In genomic region chr5:137885894-137886293, GRCm38 (mm10) we compare ENCODE assay signal across 9 mouse cellular contexts. TPM values are rescaled to one million over a fixed set of nuclear protein-coding genes. Genes with fewer than 3 reads are reported as not detected.
A peak's percentile ranks its signal among the peaks of the same experiment; 100 is the strongest.
DNase-seq lines count a peak whose midpoint lies in the region; ATAC-seq and TF ChIP-seq lines count a peak whose summit lies in the region.
"Had no signal": no experiment of that assay in that cellular context is flagged by ENCODE, and none has a peak within 500 bp of the region (broad histone marks: within the 10 kb centered on the region; RNA-seq: fewer than 3 reads in every experiment).

No protein-coding gene starts in this region.

- no peak overlapping the region for H3K4me3 ChIP-seq in forebrain, embryonic 14.5 days (ENCODE audit: low read depth, low read length)
- no peak overlapping the region for H3K4me3 ChIP-seq in forebrain, embryonic 15.5 days
- H3K4me3 ChIP-seq in thymus, adult 2 months (ENCODE audit: control insufficient read depth, insufficient read depth, low read length), result no peak overlapping the region
- H3K4me3 ChIP-seq in intestine, embryonic 16.5 days (ENCODE audit: low read length), result no peak overlapping the region

- ATAC-seq in forebrain, embryonic 14.5 days, result no peak
- no peak for ATAC-seq in forebrain, embryonic 15.5 days (replicated peaks)
- ATAC-seq in intestine, embryonic 16.5 days, result peak; percentile 69

- no peak overlapping the region for H3K27ac ChIP-seq in forebrain, embryonic 14.5 days (ENCODE audit: low read depth, low read length)
- H3K27ac ChIP-seq in forebrain, embryonic 15.5 days (replicated peaks), result no peak overlapping the region
- H3K27ac ChIP-seq in thymus, adult 2 months (ENCODE audit: control insufficient read depth, insufficient read depth, low read length), result no peak overlapping the region
- H3K27ac ChIP-seq in intestine, embryonic 16.5 days (ENCODE audit: low read length), result no peak overlapping the region

- no peaks in the 10 kb centered on the region for H3K27me3 ChIP-seq in forebrain, embryonic 14.5 days (replicated peaks; ENCODE audit: control insufficient read depth, insufficient read depth, low read length)
- H3K27me3 ChIP-seq in forebrain, embryonic 15.5 days, result no peaks in the 10 kb centered on the region
- no peaks in the 10 kb centered on the region for H3K27me3 ChIP-seq in thymus, adult 2 months (ENCODE audit: control insufficient read depth, insufficient read depth, low read length)
- H3K27me3 ChIP-seq in intestine, embryonic 16.5 days (replicated peaks; ENCODE audit: control insufficient read depth, insufficient read depth, low read length), result no peaks in the 10 kb centered on the region

- H3K36me3 ChIP-seq in forebrain, embryonic 14.5 days (ENCODE audit: control insufficient read depth, insufficient read depth, low read length), result no peaks in the 10 kb centered on the region
- H3K36me3 ChIP-seq in forebrain, embryonic 15.5 days, result no peaks in the 10 kb centered on the region
- H3K36me3 ChIP-seq in thymus, adult 2 months (ENCODE audit: control insufficient read depth, insufficient read depth, low read length), result no peaks in the 10 kb centered on the region
- no peaks in the 10 kb centered on the region for H3K36me3 ChIP-seq in intestine, embryonic 16.5 days (ENCODE audit: control insufficient read depth, insufficient read depth, low read length)

- intact Hi-C loops in left cerebral cortex, postnatal 36 days (cut with DNase I), result loop anchor here (5.0 kb wide), 2 partner anchors 86 to 271 kb away; partner anchors contain the start of gene Zfp113

- TF ChIP-seq POLR2A in thymus, adult 2 months (IDR thresholded peaks at IDR 0.05; ENCODE audit: control insufficient read depth, extremely low read depth, insufficient read depth, low read length, poor library complexity), result no peak

- 20% methylated on average over 2 of the region's 2 CpGs for WGBS in forebrain, embryonic 14.5 days
- 12% methylated on average over 2 of the region's 2 CpGs for WGBS in forebrain, embryonic 15.5 days
- 3% methylated on average over 2 of the region's 2 CpGs for WGBS in thymus, adult 2 months
- 4% methylated on average over 2 of the region's 2 CpGs for WGBS in intestine, embryonic 16.5 days

- peak; percentile 68 for DNase-seq in forebrain, embryonic 14.5 days (ENCODE audit: low spot score)
- peak; percentile 31 for DNase-seq in thymus, adult 2 months
- no peak for DNase-seq in thymus, adult 18-20 months
- peak; percentile 26 to 63 for DNase-seq in cerebellum, postnatal 25 days
- DNase-seq in left cerebral cortex, postnatal 36 days (ENCODE audit: low spot score in 2 of 2), result peak; percentile 6 to 43
- DNase-seq in retina, embryonic 14.5 days (ENCODE audit: low spot score), result peak; percentile 76

- no peak overlapping the region for H3K4me2 ChIP-seq in forebrain, embryonic 14.5 days (ENCODE audit: low read length)
- no peak overlapping the region for H3K4me2 ChIP-seq in forebrain, embryonic 15.5 days (replicated peaks)
- H3K4me2 ChIP-seq in intestine, embryonic 16.5 days (ENCODE audit: low read depth, low read length), result no peak overlapping the region

- H3K4me1 ChIP-seq in forebrain, embryonic 14.5 days (ENCODE audit: control insufficient read depth, insufficient read depth, low read length), result no peaks in the 10 kb centered on the region
- H3K4me1 ChIP-seq in forebrain, embryonic 15.5 days, result no peaks in the 10 kb centered on the region
- no peaks in the 10 kb centered on the region for H3K4me1 ChIP-seq in thymus, adult 2 months (replicated peaks; ENCODE audit: control insufficient read depth, insufficient read depth, low read length)
- H3K4me1 ChIP-seq in intestine, embryonic 16.5 days (ENCODE audit: control insufficient read depth, insufficient read depth, low read length), result no peaks in the 10 kb centered on the region

- H3K9me3 ChIP-seq in forebrain, embryonic 14.5 days (replicated peaks; ENCODE audit: control insufficient read depth, low read length), result no peaks in the 10 kb centered on the region
- no peaks in the 10 kb centered on the region for H3K9me3 ChIP-seq in forebrain, embryonic 15.5 days
- no peaks in the 10 kb centered on the region for H3K9me3 ChIP-seq in intestine, embryonic 16.5 days (ENCODE audit: control insufficient read depth, low read length)
- H3K9me3 ChIP-seq: megakaryocyte, embryonic 14.5 days had no signal

- H3K9ac ChIP-seq in forebrain, embryonic 14.5 days (ENCODE audit: low read length), result no peak overlapping the region
- H3K9ac ChIP-seq in forebrain, embryonic 15.5 days (replicated peaks), result no peak overlapping the region
- no peak overlapping the region for H3K9ac ChIP-seq in intestine, embryonic 16.5 days (ENCODE audit: low read depth, low read length)

- TF ChIP-seq CTCF in thymus, adult 2 months (IDR thresholded peaks at IDR 0.05; ENCODE audit: borderline replicate concordance, control insufficient read depth, extremely low read depth, insufficient read depth, low read length, poor library complexity), result no peak

RNA-seq across cellular contexts. Expression of gene Pilrb2, which starts 14.3 kb away (rescaled TPM):
- polyA plus RNA-seq in forebrain, embryonic 14.5 days (2014; fragmentation: Nextera tagmentation; extraction: Ambion mirVana), result not detected in 2 replicates
- not detected in 2 replicates for polyA plus RNA-seq in forebrain, embryonic 15.5 days (2015; fragmentation: Nextera tagmentation; extraction: Ambion mirVana)
- polyA plus RNA-seq in thymus, adult 2 months (2012; rRNA removed), result 8.7 and 11.4 TPM in 2 replicates
- polyA plus RNA-seq in intestine, embryonic 16.5 days (2015; fragmentation: Nextera tagmentation; extraction: Ambion mirVana), result 1.3 and 1.8 TPM in 2 replicates
- total RNA-seq in left cerebral cortex, postnatal 36 days (2021), result not detected

RNA-seq across cellular contexts. Expression of gene Pilrb1, which starts 28.0 kb away (rescaled TPM):
- polyA plus RNA-seq in forebrain, embryonic 14.5 days (2014; fragmentation: Nextera tagmentation; extraction: Ambion mirVana), result 0.17 TPM in 1 of 2 replicates, not detected in the other
- not detected in 2 replicates for polyA plus RNA-seq in forebrain, embryonic 15.5 days (2015; fragmentation: Nextera tagmentation; extraction: Ambion mirVana)
- 9.5 and 10.1 TPM in 2 replicates for polyA plus RNA-seq in thymus, adult 2 months (2012; rRNA removed)
- 1.3 and 1.8 TPM in 2 replicates for polyA plus RNA-seq in intestine, embryonic 16.5 days (2015; fragmentation: Nextera tagmentation; extraction: Ambion mirVana)
- total RNA-seq in left cerebral cortex, postnatal 36 days (2021), result not detected

RNA-seq across cellular contexts. Expression of gene Cyp3a13, which starts 35.5 kb away (rescaled TPM):
- polyA plus RNA-seq in forebrain, embryonic 14.5 days (2014; fragmentation: Nextera tagmentation; extraction: Ambion mirVana), result not detected in 2 replicates
- not detected in 2 replicates for polyA plus RNA-seq in forebrain, embryonic 15.5 days (2015; fragmentation: Nextera tagmentation; extraction: Ambion mirVana)
- polyA plus RNA-seq in thymus, adult 2 months (2012; rRNA removed), result 0.17 and 0.26 TPM in 2 replicates
- polyA plus RNA-seq in intestine, embryonic 16.5 days (2015; fragmentation: Nextera tagmentation; extraction: Ambion mirVana), result 54.6 and 70.4 TPM in 2 replicates
- total RNA-seq in left cerebral cortex, postnatal 36 days (2021), result under 1 TPM; 0.25 TPM

RNA-seq across cellular contexts. Expression of gene Pilra, which starts 49.8 kb away (rescaled TPM):
- polyA plus RNA-seq in forebrain, embryonic 14.5 days (2014; fragmentation: Nextera tagmentation; extraction: Ambion mirVana), result 0.33 and 0.67 TPM in 2 replicates
- 0.42 and 0.45 TPM in 2 replicates for polyA plus RNA-seq in forebrain, embryonic 15.5 days (2015; fragmentation: Nextera tagmentation; extraction: Ambion mirVana)
- polyA plus RNA-seq in thymus, adult 2 months (2012; rRNA removed), result 7.2 and 13.5 TPM in 2 replicates
- polyA plus RNA-seq in intestine, embryonic 16.5 days (2015; fragmentation: Nextera tagmentation; extraction: Ambion mirVana), result 2.8 and 4.2 TPM in 2 replicates
- total RNA-seq in left cerebral cortex, postnatal 36 days (2021), result under 1 TPM in 1 of 2 experiments, not detected in 1; 0.20 TPM

Comparison
In these comparisons a context has a peak if more than half of its experiments do, and no peak if none do; other contexts are left out.
1. DNase-seq: peak in forebrain, embryonic 14.5 days (single experiment), thymus, adult 2 months (single experiment), cerebellum, postnatal 25 days (2 of 2), left cerebral cortex, postnatal 36 days (2 of 2) and retina, embryonic 14.5 days (single experiment); none in thymus, adult 18-20 months (0 of 2).
2. RNA of gene Cyp3a13, which starts 35.5 kb away (polyA plus RNA-seq): 54.6 to 70.4 TPM in intestine, embryonic 16.5 days; 0.17 to 0.26 TPM in thymus, adult 2 months, not detected in forebrain, embryonic 14.5 days and not detected in forebrain, embryonic 15.5 days; every median in the first group is over 10 times any median in the second.